Mouse (Mus musculus): ENCODE measurements around the gene Agbl2. TPM values are rescaled to one million over a fixed set of nuclear protein-coding genes. Genes with fewer than 3 reads are reported as not detected.
"Not testable (repeated sequence)": the region's sequence is repeated elsewhere in the genome, so short reads cannot be mapped to it uniquely, and the experiment has no call there.

Gene Agbl2
- total RNA-seq, 2 experiments from 2014 or later = not detected

- no peak for ATAC-seq (replicated peaks; ENCODE audit: low FRiP score, poor library complexity, severe bottlenecking)
Observed at GRCm38 (mm10) chr2:90810751-90811150, 28.2 kb downstream of the Agbl2 start.

- no peak for ATAC-seq (replicated peaks; ENCODE audit: low FRiP score, poor library complexity, severe bottlenecking)
Observed at GRCm38 (mm10) chr2:90815266-90815665, 32.7 kb downstream of the Agbl2 start.

- ATAC-seq (replicated peaks; ENCODE audit: low FRiP score, poor library complexity, severe bottlenecking) = no peak
Observed at GRCm38 (mm10) chr2:90816144-90816543, 33.6 kb downstream of the Agbl2 start.

GRCm38 (mm10) chr2:90818710-90819109 is 36.2 kb downstream of the Agbl2 start:
- no peak for ATAC-seq (replicated peaks; ENCODE audit: low FRiP score, poor library complexity, severe bottlenecking)

GRCm38 (mm10) chr2:90820894-90821293 is 38.4 kb downstream of the Agbl2 start:
- ATAC-seq (replicated peaks; ENCODE audit: low FRiP score, poor library complexity, severe bottlenecking) = no peak

- no peak for ATAC-seq (replicated peaks; ENCODE audit: low FRiP score, poor library complexity, severe bottlenecking)
Observed at GRCm38 (mm10) chr2:90822978-90823377, 40.5 kb downstream of the Agbl2 start.

GRCm38 (mm10) chr2:90823781-90824180 is 41.3 kb downstream of the Agbl2 start:
- no peak for ATAC-seq (replicated peaks; ENCODE audit: low FRiP score, poor library complexity, severe bottlenecking)

GRCm38 (mm10) chr2:90824528-90824927 is 42.0 kb downstream of the Agbl2 start:
- ATAC-seq (replicated peaks; ENCODE audit: low FRiP score, poor library complexity, severe bottlenecking) = not testable (repeated sequence)

- ATAC-seq (replicated peaks; ENCODE audit: low FRiP score, poor library complexity, severe bottlenecking) = no peak
Observed at GRCm38 (mm10) chr2:90825515-90826172, 43.1 kb downstream of the Agbl2 start.

GRCm38 (mm10) chr2:90828739-90829138 is 46.2 kb downstream of the Agbl2 start:
- ATAC-seq (replicated peaks; ENCODE audit: low FRiP score, poor library complexity, severe bottlenecking) = no peak

GRCm38 (mm10) chr2:90833502-90833901 is 51.0 kb downstream of the Agbl2 start:
- no peak for ATAC-seq (replicated peaks; ENCODE audit: low FRiP score, poor library complexity, severe bottlenecking)

GRCm38 (mm10) chr2:90838621-90839020 is 56.1 kb downstream of the Agbl2 start:
- ATAC-seq (replicated peaks; ENCODE audit: low FRiP score, poor library complexity, severe bottlenecking) = no peak

GRCm38 (mm10) chr2:90843666-90844065 is 61.1 kb downstream of the Agbl2 start:
- ATAC-seq (replicated peaks; ENCODE audit: low FRiP score, poor library complexity, severe bottlenecking) = no peak

GRCm38 (mm10) chr2:90844262-90844661 is 61.7 kb downstream of the Agbl2 start:
- ATAC-seq (replicated peaks; ENCODE audit: low FRiP score, poor library complexity, severe bottlenecking) = no peak

- ATAC-seq (replicated peaks; ENCODE audit: low FRiP score, poor library complexity, severe bottlenecking) = no peak
Observed at GRCm38 (mm10) chr2:90845234-90845633, 62.7 kb downstream of the Agbl2 start.

GRCm38 (mm10) chr2:90846171-90846570 is 63.6 kb downstream of the Agbl2 start:
- ATAC-seq (replicated peaks; ENCODE audit: low FRiP score, poor library complexity, severe bottlenecking) = no peak

- ATAC-seq (replicated peaks; ENCODE audit: low FRiP score, poor library complexity, severe bottlenecking) = peak; percentile 45
Observed at GRCm38 (mm10) chr2:90846597-90846954, 64.0 kb downstream of the Agbl2 start.

- ATAC-seq (replicated peaks; ENCODE audit: low FRiP score, poor library complexity, severe bottlenecking) = peak; percentile 92
Observed at GRCm38 (mm10) chr2:90846955-90847680, 64.6 kb downstream of the Agbl2 start, which contains the start of gene Mtch2. Gene Mtch2 (plus strand): TSS chr2:90847155.

- ATAC-seq (replicated peaks; ENCODE audit: low FRiP score, poor library complexity, severe bottlenecking) = no peak
Observed at GRCm38 (mm10) chr2:90847681-90848050, 65.1 kb downstream of the Agbl2 start.

GRCm38 (mm10) chr2:90848331-90848730 is 65.8 kb downstream of the Agbl2 start:
- ATAC-seq (replicated peaks; ENCODE audit: low FRiP score, poor library complexity, severe bottlenecking) = no peak

- no peak for ATAC-seq (replicated peaks; ENCODE audit: low FRiP score, poor library complexity, severe bottlenecking)
Observed at GRCm38 (mm10) chr2:90850401-90850800, 67.9 kb downstream of the Agbl2 start.

Measured in erythroblast, adult 5-6 weeks (primary cell).